Mouse (Mus musculus): ENCODE results near the gene Shcbp1l.

- TF ChIP-seq TAL1 (IDR thresholded peaks at IDR 0.05; ENCODE audit: low read length) (no peak), GATA1 (IDR thresholded peaks at IDR 0.05; ENCODE audit: low read length) (no peak)
These were observed 18.1 kb downstream of the Shcbp1l start for GRCm38 (mm10) chr1:153443019-153443418.
